Mouse (Mus musculus) E14TG2a.4 (cell line): ENCODE results near the gene Got1.

Experiments
- CTCF ChIP-seq: conservative IDR thresholded peaks from 2 replicates; pipeline ENCODE4 v1.5.1; 2014; ENCODE audit warnings: low read length
- POU5F1 ChIP-seq: IDR thresholded peaks from 2 replicates; pipeline ENCODE4 v1.6.1; 2014; ENCODE audit warnings: low read length, borderline replicate concordance

GRCm38 (mm10) chr19:43524187-43525103 lies at the start of gene Got1:
- TF ChIP-seq CTCF, result no peak
- TF ChIP-seq POU5F1, result no peak
